Mouse (Mus musculus): ENCODE results near the gene Mfn2.

DNA sequence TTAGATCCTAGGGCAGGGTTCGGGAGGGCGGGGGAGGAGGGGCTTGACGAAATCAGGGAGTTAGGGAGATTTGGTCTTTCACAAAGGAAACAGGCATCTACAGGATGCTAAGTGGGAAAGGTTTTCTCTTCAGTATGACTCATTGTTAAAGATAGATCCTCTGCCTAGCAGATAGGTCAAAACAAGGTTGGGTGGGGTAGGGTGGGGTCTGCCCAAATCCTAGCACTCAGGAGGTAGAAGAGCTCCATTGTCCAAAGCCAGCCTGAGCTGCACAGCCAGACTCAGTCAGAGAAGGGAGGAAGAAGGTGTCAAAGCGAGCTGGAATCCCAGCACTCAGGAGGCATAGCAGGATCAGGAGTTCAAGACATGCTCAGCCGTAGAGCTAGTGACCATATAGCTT is 33.0 kb upstream of the Mfn2 start:
- TF ChIP-seq GATA1 (IDR thresholded peaks at IDR 0.05; ENCODE audit: borderline replicate concordance, low read length) (no peak), FLI1 (IDR thresholded peaks at IDR 0.05; ENCODE audit: low read length) (no peak)

Measured in megakaryocyte, embryonic 14.5 days (primary cell).